Mouse (Mus musculus) limb, embryonic 10.5 days (tissue): Measurements from ENCODE around the gene Hist1h4b. TPM values are rescaled to one million over a fixed set of nuclear protein-coding genes. Genes with fewer than 3 reads are reported as not detected.

Experiments
- microRNA-seq: library from miRNA; unstranded; fragments of <30 nt; microRNA quantifications from one replicate; pipeline ENCODE4, GENCODE M21; 2017
- polyA plus RNA-seq: library from polyadenylated mRNA; unstranded; fragments of >200 nt; fragmentation: Nextera tagmentation; extraction: Ambion mirVana; gene quantifications from 2 replicates; pipeline ENCODE4 v1.2.1, GENCODE M21; 2016

Gene Hist1h4b
- polyA plus RNA-seq, 1 experiment from 2014 or later, result 5.9 TPM

Small RNA genes within 50 kb of the gene (microRNA-seq; reads per million reads assigned to microRNA genes)
- gene Gm44314 (not detected), gene Gm44484 (0.88 reads per million)

Other genes starting within 250 kb of the Hist1h4b start
- gene Hist1h4h, start 226.0 kb upstream of the Hist1h4b start, polyA plus RNA-seq, result 2.4 and 4.5 TPM in 2 replicates
- 8.0 and 11.7 TPM in 2 replicates for gene Hist1h2af, start 223.1 kb upstream of the Hist1h4b start, polyA plus RNA-seq
- 4.7 and 5.3 TPM in 2 replicates for gene Hist1h3g, start 221.6 kb upstream of the Hist1h4b start, polyA plus RNA-seq
- gene Hist1h2bh, start 213.6 kb upstream of the Hist1h4b start, polyA plus RNA-seq, result 0.56 and 0.69 TPM in 2 replicates
- 1.3 and 1.4 TPM in 2 replicates for gene Hist1h3f, start 213.0 kb upstream of the Hist1h4b start, polyA plus RNA-seq
- gene Hist1h4f, start 205.4 kb upstream of the Hist1h4b start, polyA plus RNA-seq, result 0.73 and 1.3 TPM in 2 replicates
- gene Hist1h1d, start 203.8 kb upstream of the Hist1h4b start, polyA plus RNA-seq, result 0.59 and 0.67 TPM in 2 replicates
- 5.6 and 7.8 TPM in 2 replicates for gene Hist1h3e, start 194.6 kb upstream of the Hist1h4b start, polyA plus RNA-seq
- 109 and 113 TPM in 2 replicates for gene Hist1h2ae, start 185.8 kb upstream of the Hist1h4b start, polyA plus RNA-seq
- gene Hist1h2bg, start 185.6 kb upstream of the Hist1h4b start, polyA plus RNA-seq, result 7.3 and 8.1 TPM in 2 replicates
- 2.4 and 3.5 TPM in 2 replicates for gene Hist1h2bf, start 182.8 kb upstream of the Hist1h4b start, polyA plus RNA-seq
- 1.3 and 3.9 TPM in 2 replicates for gene Hist1h2ad, start 182.6 kb upstream of the Hist1h4b start, polyA plus RNA-seq
- 7.7 and 9.6 TPM in 2 replicates for gene Hist1h3d, start 181.2 kb upstream of the Hist1h4b start, polyA plus RNA-seq
- 109 and 120 TPM in 2 replicates for gene Hist1h4d, start 175.4 kb upstream of the Hist1h4b start, polyA plus RNA-seq
- 2.3 and 4.2 TPM in 2 replicates for gene Hist1h2be, start 135.9 kb upstream of the Hist1h4b start, polyA plus RNA-seq
- gene Hist1h1e, start 134.5 kb upstream of the Hist1h4b start, polyA plus RNA-seq, result 19.6 and 20.6 TPM in 2 replicates
- gene Hist1h2ac, start 73.1 kb upstream of the Hist1h4b start, polyA plus RNA-seq, result 0.60 and 0.98 TPM in 2 replicates
- 16.9 and 17.0 TPM in 2 replicates for gene Hist1h2bc, start 72.8 kb upstream of the Hist1h4b start, polyA plus RNA-seq
- gene Hist1h1t, start 61.2 kb upstream of the Hist1h4b start, polyA plus RNA-seq, result 0.26 TPM in 1 of 2 replicates, not detected in the other
- 6.4 and 6.5 TPM in 2 replicates for gene Hist1h4c, start 58.6 kb upstream of the Hist1h4b start, polyA plus RNA-seq
- gene Hfe, start 46.2 kb upstream of the Hist1h4b start, polyA plus RNA-seq, result 1.6 and 2.0 TPM in 2 replicates
- gene Hist1h1c, start 18.2 kb upstream of the Hist1h4b start, polyA plus RNA-seq, result 8.6 and 11.8 TPM in 2 replicates
- 9.6 TPM in 2 replicates for gene Hist1h3c, start 11.4 kb upstream of the Hist1h4b start, polyA plus RNA-seq
- 3.5 and 3.7 TPM in 2 replicates for gene Hist1h2bb, start 10.3 kb upstream of the Hist1h4b start, polyA plus RNA-seq
- 55.9 and 60.6 TPM in 2 replicates for gene Hist1h2ab, start 5.9 kb upstream of the Hist1h4b start, polyA plus RNA-seq
- gene Hist1h3b, start 4.7 kb upstream of the Hist1h4b start, polyA plus RNA-seq, result 6.3 and 9.7 TPM in 2 replicates
- 0.51 and 0.62 TPM in 2 replicates for gene Hist1h4a, start 4.2 kb downstream of the Hist1h4b start, polyA plus RNA-seq
- 3.0 and 5.3 TPM in 2 replicates for gene Hist1h3a, start 5.4 kb downstream of the Hist1h4b start, polyA plus RNA-seq
- 2.1 and 4.0 TPM in 2 replicates for gene Hist1h1a, start 6.7 kb downstream of the Hist1h4b start, polyA plus RNA-seq
- gene Trim38, start 12.9 kb downstream of the Hist1h4b start, polyA plus RNA-seq, result not detected in 2 replicates
- gene Slc17a2, start 50.0 kb downstream of the Hist1h4b start, polyA plus RNA-seq, result 0.04 TPM in 1 of 2 replicates, not detected in the other
- not detected in 2 replicates for gene Slc17a3, start 82.4 kb downstream of the Hist1h4b start, polyA plus RNA-seq
- gene Slc17a1, start 110.7 kb downstream of the Hist1h4b start, polyA plus RNA-seq, result not detected in 2 replicates
- not detected in 2 replicates for gene Slc17a4, start 158.0 kb downstream of the Hist1h4b start, polyA plus RNA-seq
- not detected in 2 replicates for gene Hist1h2ba, start 177.1 kb downstream of the Hist1h4b start, polyA plus RNA-seq
- not detected in 2 replicates for gene Hist1h2aa, start 177.4 kb downstream of the Hist1h4b start, polyA plus RNA-seq
- not detected in 2 replicates for gene Scgn, start 234.2 kb downstream of the Hist1h4b start, polyA plus RNA-seq